Mouse (Mus musculus): Measurements from ENCODE around the gene Wfdc6a.

Gene Wfdc6a

GRCm38 (mm10) chr2:164549963-164550894 lies 35.0 kb downstream of the Wfdc6a start:
- no peak for DNase-seq (ENCODE audit: low spot score)

DNA sequence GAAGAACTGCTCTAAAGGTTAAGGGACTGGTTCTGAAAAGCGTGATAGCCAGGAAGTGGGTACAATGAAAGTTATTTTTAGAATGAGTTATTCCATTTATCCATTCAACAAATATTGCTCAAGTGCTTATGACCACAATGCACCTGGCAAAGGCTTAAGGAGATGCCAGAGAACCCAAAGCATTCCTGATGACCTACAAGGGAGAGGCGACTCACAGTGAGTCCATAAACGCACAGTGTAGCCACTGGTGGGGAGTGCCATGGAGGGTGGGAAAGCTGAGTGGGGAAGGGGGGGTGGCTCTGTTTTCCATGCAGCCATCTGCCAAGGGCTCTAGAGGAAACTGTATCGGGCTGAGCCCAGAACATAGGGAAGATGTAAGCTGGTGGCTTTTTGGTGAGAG lies 35.9 kb downstream of the Wfdc6a start:
- no peak for DNase-seq (ENCODE audit: low spot score)

DNA sequence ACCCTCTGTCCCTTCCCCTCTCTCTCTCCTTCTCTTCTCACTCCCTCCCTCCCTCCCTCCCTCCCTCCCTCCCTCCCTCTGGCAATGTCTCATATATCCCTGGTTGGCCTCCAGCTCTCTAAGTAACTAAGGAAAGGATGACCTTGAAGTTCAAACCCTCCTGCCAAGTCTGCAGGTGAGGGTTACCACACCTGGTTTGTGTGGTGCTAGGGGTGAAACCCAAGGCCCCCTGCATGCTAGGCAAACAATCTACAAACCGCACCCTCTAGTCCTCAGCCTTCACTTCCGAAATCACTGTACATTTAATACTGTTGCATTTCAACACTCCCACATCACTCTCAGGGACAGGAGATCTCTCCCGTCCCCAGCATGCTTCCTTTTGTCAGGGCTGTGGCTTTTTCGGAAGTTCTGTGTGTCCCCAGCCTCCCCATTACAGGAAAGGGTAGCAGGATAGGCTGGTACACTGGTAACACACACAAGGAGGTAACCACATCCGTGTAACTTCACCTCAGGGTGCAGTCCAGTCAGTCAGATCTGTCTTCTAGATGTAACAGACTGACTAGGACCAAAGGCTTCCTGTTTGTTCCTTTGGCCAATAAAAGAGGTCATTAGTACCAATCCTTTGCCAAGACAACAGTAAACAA lies 40.7 kb downstream of the Wfdc6a start:
- DNase-seq (ENCODE audit: low spot score) = no peak

DNA sequence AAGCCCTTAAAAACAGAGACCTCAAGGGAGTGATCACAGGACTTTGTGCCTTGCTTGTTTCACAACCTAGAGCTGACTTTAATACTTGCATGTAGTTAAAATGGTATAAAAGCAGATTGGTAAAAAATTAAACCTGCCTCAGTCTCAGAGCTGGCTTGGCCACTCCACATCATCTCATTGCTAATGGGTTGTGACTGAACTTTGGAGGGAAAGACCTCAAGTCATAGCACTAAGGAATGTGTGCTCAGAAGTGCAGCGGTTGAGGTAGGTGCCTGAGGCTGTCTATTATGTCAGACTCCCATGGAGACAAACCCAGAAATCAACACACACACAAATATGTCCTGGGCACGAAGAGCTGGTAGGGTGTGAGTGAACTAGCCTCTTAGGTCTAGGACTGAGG lies 41.5 kb downstream of the Wfdc6a start:
- no peak for DNase-seq (ENCODE audit: low spot score)

DNA sequence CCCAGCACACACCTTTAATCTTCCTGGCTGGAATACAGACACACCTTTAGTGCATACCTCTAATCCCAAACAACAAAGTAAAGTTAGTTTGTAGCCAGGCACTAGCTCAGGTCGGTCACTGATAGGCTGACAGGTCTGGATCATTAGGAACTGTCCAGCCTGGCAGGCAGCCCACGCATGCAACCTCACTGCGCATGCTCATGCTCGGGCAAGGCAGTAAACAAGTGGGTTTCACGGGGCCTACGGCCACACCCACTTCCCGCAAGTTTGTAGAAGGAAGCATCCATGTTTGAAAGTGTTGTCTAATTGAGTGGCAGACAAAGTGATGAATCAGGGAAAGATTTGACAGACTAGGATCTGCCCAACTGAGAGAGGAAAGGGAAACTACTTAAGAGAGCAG lies 42.6 kb downstream of the Wfdc6a start:
- no peak for DNase-seq (ENCODE audit: low spot score)

- no peak for DNase-seq (ENCODE audit: low spot score)
Measured at GRCm38 (mm10) chr2:164542132-164542531, 43.1 kb downstream of the Wfdc6a start.

DNA sequence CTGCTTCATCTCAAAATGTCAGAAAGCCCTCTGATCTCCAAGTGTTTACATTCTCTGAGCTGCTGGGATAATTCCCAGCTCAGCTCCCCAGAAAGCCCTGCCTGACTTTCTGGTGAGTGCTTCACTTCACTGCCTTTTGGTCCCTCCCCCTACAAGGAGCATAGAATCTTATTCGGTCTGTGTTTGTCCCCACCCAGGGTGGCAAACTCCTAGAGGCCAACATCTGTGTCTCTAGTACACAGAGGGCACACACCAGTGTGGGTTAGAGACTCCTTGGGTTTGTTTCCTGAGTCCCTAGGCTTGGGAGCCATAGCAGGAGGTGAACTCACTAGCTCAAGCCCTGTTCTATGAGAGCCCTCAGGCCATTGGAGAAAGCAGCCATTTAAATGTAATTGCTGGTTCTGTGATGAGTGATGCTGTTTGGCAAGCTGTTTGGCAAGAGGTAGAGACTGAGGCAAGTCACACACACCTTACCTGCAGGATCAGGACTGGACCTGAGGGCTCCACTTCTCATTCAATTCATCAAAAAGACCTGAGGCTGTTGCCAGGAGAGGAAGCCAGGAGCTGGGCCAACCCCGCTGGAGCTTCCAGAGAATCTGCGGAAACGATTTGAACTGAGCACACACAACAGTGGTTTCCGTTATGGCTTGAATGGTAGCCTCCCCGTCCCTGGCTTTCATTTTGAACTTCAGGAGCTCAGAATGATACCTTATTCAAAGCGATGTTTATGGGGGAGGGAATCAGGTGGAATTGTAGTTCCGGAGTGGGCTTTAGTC lies 44.4 kb downstream of the Wfdc6a start:
- no peak for DNase-seq (ENCODE audit: low spot score)

GRCm38 (mm10) chr2:164537003-164537402 lies 48.2 kb downstream of the Wfdc6a start:
- DNase-seq (ENCODE audit: low spot score) = no peak

DNA sequence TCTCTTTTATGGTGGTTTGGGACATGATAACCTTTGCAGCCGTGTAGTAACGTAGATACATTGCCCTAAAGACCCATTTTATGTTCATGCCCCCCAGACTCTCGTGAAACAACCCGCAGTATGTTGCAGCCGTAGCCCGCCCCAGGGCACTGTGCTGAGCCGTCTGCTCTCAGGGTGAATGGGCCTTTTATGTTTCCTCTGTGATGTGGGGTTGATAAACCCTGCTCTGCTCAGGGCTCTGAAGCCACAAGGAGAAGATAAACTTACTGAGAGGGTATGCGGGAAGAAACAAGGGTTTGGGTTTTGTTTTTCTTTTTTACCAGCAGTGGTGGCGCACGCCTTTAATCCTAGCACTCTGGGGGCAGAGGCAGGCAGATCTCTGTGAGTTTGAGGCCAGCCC lies 50.9 kb downstream of the Wfdc6a start:
- no peak for DNase-seq (ENCODE audit: low spot score)

DNA sequence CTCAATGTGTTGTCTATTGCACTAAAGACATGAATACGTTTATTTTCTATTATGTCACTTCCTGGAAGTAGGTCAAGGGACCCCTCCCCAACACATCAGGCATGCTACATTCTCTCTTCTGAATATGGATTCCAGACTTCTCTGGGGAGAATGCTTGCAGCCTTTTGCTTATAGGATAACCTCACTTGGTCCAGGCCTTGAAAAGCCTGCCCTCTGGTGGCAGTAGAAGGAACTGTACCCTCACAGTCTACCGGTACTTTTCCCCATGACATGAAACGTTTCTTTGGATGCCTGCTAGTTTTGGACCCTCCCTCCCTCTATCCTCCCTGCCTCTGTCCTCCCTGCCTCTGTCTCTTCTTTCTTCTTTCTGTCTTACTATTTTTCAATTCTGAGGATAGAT lies 54.1 kb downstream of the Wfdc6a start:
- DNase-seq (ENCODE audit: low spot score) = no peak

All from ovary, adult 18-20 months (tissue).